Mouse (Mus musculus) lung, postnatal 25 days (tissue): Measurements from ENCODE around the gene Bcl2l1.
A peak's percentile ranks its signal among the peaks of the same experiment; 100 is the strongest.

ENCODE experiments used
- DNase-seq: peaks from one replicate; pipeline ENCODE4 v3.0.0; 2022; ENCODE audit warnings: low spot score

The Bcl2l1 gene

DNA sequence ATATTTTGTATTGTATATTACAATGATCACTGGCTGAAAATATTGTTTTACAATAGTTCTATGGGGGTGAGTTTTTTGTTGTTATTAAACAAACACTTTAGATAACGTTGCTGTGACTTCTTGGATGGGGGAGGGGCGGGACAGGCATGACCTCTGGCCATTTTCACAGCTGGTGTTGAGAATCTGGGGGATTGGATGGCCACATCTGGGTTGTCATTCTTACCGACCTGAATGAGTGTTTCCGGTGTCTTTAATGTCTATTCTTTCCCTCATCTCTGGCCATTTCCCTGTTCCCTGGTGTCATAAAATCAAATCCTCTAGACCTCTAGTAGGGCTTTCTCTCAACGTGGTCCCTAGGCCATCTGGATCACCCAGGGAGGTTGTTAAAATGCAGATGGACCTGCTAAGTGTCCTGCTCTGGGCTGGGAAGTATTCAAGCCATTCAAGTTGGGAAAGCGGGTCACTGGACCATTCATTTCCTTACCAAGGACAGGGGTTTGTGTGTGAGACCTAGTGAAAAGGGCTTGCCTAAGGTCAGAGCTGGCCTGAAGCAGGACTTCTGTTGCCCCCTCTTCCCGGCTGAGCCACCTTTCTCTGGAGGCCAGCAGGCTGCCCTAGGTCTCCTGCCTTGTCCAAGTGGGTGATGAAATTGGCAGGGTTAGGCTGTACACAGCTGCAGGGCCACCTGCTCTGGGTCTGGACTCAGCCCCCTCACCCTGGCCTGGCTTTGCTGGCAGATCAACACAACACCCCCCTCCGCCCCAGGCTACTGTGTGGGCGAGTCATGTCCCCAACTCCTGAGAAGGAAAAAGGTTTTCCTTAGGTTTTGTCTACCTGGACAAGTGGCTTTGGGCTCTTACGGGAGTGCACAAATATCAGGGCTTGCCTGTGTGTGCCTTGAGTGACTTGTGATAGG is 94.0 kb downstream of the Bcl2l1 start:
- peak; percentile 24 for DNase-seq

DNA sequence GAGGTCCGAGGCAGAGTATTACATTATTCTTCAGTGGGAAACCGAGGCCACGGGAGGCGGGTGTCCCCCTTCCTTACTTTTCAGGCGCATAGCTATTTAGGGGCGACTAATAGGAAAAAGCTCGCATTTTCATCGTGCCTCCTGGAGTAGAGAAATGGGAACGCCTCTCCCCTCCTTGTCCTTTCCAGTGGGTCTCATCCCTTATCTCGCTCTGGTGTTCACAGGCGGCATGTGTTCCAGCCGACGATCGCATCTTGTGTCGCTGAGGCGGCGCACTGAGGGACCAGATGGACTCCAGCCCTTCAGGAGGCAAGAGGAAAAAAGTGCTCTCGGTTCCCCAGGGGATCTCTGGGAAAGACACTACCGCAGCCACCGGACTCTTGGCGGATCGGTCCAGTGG is 94.8 kb downstream of the Bcl2l1 start:
- DNase-seq: no peak

DNA sequence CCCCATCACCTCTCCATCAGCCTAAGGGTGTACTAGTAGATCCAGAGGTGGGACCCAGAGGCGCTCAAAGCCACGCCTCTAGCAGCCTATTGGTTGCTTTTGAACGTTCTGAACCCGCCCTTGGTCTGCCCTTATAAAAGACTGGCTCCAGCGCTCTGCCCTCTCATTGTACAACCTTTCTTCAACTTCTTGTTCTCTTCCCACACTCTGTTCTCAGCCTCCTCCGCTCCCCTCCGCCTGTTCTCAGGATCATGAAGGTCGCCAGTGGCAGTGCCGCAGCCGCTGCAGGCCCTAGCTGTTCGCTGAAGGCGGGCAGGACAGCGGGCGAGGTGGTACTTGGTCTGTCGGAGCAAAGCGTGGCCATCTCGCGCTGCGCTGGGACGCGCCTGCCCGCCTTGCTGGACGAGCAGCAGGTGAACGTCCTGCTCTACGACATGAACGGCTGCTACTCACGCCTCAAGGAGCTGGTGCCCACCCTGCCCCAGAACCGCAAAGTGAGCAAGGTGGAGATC is 95.4 kb downstream of the Bcl2l1 start, which contains the start of gene Id1:
Gene Id1, plus strand, starts transcription at position 162 of the 512 bp plus-strand sequence.
- peak; percentile 95 for DNase-seq

DNA sequence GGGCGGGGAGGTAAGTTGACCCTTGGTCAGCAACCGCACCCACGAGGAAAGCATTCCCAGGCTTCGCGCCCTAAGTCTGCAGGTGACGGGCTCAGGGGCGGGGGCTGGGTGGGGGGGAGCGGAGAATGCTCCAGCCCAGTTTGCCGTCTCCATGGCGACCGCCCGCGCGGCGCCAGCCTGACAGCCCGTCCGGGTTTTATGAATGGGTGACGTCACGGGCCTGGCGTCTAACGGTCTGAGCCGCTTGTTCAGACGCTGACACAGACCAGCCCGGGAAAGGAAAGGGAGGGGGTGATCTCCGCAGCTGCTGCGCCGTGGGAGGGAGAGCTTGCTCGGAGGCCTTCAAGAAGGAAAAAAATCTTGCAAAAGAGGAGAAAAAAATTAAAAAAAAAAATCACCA is 96.5 kb downstream of the Bcl2l1 start:
- peak; percentile 96 for DNase-seq

DNA sequence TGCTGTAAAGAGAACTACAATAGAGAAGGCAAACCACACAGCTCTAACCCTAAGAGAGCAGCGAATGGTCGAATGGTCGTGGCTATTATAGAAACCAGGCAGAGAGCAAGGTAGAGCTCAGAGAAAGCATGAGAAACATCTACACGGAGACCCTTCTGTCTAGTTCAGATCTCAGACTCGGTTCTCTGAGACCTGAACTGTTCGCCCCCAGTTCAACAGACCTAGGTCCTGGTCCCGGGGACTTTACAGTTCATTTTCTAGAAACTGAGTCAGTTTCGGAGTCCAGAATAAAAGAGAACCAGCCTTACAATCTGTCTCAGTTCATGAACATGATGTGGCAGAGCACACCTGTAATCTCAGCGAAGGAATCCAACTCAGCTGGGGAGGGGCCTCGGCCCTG is 97.0 kb downstream of the Bcl2l1 start:
- no peak for DNase-seq

DNA sequence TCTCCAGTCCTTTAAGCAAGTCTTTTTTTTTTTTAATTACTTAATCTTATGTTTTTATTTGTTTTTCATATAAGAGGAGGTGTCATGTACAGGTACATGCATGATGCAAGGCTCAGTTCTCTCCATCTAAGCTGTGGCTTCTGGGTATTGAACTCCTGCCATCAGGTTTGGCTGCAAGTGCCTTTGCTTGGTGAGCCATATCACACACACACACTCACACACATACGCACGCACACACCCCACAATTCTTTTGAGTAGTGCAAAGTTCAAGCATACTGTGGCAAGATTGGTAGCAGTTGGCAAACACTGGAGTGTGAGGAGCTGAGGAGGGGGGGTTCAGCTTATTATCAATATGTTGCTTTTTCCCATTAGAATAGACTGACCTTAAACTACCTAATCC is 98.3 kb downstream of the Bcl2l1 start:
- no peak for DNase-seq
